ENCODE assay signal across 24 mouse cellular contexts in genomic region chr7:132999061-132999460, GRCm38 (mm10).
"Had no signal": no experiment of that assay in that cellular context is flagged by ENCODE, and none has a peak within 500 bp of the region (broad histone marks: within the 10 kb centered on the region; RNA-seq: fewer than 3 reads in every experiment).

No protein-coding gene starts in this region.

- H3K27ac ChIP-seq: heart, embryonic 13.5 days; heart, embryonic 15.5 days; hindbrain, embryonic 13.5 days; hindbrain, embryonic 15.5 days; hindbrain, postnatal 0 days; kidney, embryonic 15.5 days; kidney, postnatal 0 days; limb, embryonic 13.5 days; limb, embryonic 15.5 days; liver, embryonic 12.5 days had no signal

- ATAC-seq: hindbrain, postnatal 0 days; intestine, embryonic 16.5 days; liver, embryonic 12.5 days had no signal

- H3K4me3 ChIP-seq: heart, embryonic 13.5 days; heart, embryonic 15.5 days; hindbrain, embryonic 13.5 days; hindbrain, embryonic 15.5 days; kidney, embryonic 15.5 days; limb, embryonic 13.5 days; limb, embryonic 15.5 days; liver, embryonic 12.5 days had no signal

- DNase-seq: gastrocnemius, postnatal 14 days; gastrocnemius, postnatal 36 days; heart, adult 18-20 months; heart, postnatal 36 days; kidney, adult 11 months; kidney, adult 2 months; kidney, adult 9 months; kidney, postnatal 14 days; kidney, postnatal 36 days; layer of hippocampus, adult 9-11 months; layer of hippocampus, postnatal 36 days; left cerebral cortex, postnatal 4 days had no signal

- H3K4me2 ChIP-seq: heart, embryonic 11.5 days; heart, embryonic 13.5 days; heart, embryonic 15.5 days; hindbrain, embryonic 13.5 days; hindbrain, embryonic 15.5 days; kidney, embryonic 15.5 days; limb, embryonic 13.5 days; limb, embryonic 15.5 days; liver, embryonic 12.5 days had no signal

- H3K27me3 ChIP-seq: heart, embryonic 13.5 days; heart, embryonic 15.5 days; hindbrain, embryonic 13.5 days; hindbrain, embryonic 15.5 days; kidney, embryonic 15.5 days; limb, embryonic 13.5 days; limb, embryonic 15.5 days; liver, embryonic 12.5 days had no signal

- H3K9ac ChIP-seq: heart, embryonic 13.5 days; heart, embryonic 15.5 days; hindbrain, embryonic 13.5 days; hindbrain, embryonic 15.5 days; kidney, embryonic 15.5 days; limb, embryonic 13.5 days; limb, embryonic 15.5 days; liver, embryonic 12.5 days had no signal

- H3K9me3 ChIP-seq: heart, embryonic 13.5 days; heart, embryonic 15.5 days; hindbrain, embryonic 13.5 days; hindbrain, embryonic 15.5 days; kidney, embryonic 15.5 days; limb, embryonic 13.5 days; limb, embryonic 15.5 days; liver, embryonic 12.5 days had no signal
